Mouse (Mus musculus): ENCODE results near the gene Add2.
A peak's percentile ranks its signal among the peaks of the same experiment; 100 is the strongest.

Add2 gene

DNA sequence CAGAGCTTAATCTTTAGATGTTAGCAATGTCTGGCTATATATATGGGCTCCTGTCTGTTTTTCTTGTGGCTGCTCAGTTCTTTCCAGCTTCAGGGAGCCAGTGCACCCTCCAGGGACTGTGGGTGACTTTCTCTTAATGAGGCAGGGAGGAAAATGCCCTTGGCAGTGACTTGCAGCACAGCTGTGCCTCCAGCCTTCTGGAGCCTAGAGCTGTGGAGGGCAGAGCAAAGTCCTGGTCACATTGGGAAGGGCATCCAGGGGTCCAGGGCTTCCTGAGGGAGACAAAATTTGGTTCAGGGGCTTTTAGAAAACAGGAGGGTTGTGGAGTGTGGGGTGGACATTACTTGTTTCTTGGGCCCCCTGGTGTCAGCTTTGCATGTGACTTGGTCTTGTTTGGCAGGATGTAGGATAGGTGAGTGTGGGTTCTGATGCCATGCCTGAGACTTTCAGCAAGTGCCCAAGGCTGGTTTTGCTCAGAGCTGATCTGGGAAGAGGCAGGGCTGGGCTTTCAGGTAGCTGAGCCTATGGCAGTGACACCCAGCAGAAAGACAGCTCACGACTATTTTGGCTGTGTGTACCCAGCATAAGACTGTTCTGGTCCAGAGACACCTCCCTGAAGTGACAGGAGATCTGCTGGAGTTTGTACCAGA is 50.0 kb downstream of the Add2 start:
- no peak for DNase-seq (ENCODE audit: low read depth, low spot score)

DNA sequence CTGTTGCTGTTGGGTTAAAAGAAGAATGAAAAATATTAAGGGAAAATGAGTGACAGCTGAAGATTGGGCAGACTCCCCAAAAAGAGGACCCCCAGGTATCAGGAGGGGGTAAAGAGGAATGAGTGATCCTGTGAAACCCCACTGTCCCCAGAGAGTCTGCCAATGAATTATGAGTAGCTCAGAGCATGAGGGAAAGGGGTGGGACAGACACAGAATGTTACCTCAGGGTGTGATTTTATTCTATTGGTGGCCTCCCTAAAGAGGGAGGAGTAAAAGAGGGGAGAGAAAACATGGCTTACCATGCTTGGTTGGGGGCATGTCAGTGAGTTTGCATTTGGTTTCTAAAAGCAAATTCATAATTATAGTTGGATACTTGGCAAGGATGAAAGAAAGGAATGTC is 50.8 kb downstream of the Add2 start:
- DNase-seq (ENCODE audit: low read depth, low spot score): no peak

GRCm38 (mm10) chr6:86085518-86085917 is 57.0 kb downstream of the Add2 start:
- DNase-seq (ENCODE audit: low read depth, low spot score): no peak

- peak; percentile 97 for DNase-seq (ENCODE audit: low read depth, low spot score)
These were observed 58.5 kb downstream of the Add2 start for GRCm38 (mm10) chr6:86086851-86087571.

DNA sequence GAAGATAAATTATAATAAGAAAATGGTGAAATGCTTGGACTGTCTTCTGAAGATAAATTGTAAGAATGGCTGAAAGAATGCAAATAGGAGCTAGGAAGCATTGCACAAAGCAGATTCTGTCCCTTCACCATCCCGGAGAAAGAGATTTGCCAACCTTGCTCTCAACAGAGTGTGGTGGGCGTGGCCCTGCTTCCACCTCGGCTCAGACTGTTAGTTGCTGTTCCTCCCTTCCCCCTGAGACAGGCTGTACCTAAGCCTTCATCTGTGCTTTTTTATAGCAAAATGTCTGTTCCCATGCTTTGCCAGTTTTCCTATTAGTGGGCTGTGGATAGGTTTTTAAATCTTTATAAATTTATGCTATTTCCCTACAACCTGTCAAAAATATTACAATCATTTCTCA is 59.3 kb downstream of the Add2 start:
- DNase-seq (ENCODE audit: low read depth, low spot score): no peak

- no peak for DNase-seq (ENCODE audit: low read depth, low spot score)
These were observed 65.8 kb downstream of the Add2 start for GRCm38 (mm10) chr6:86094202-86094838.

DNA sequence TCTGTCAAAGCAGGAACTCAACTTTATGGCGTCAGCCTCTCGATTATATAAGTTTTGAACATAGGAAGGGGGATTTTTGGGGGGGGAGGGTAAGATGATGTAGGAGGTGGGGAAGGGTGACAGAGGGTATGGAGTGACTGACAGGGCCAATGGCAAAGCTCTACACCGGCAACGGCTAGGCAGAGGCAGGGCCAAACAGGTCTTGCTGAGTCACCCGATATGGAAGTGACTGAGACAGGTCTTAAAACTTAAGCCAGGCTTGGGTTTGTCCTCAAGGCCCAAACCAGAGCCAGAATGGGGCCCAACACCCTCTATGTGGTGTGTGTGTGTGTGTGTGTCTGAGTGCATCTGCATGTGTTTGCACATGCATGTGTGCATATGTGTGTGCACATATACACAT is 67.0 kb downstream of the Add2 start:
- DNase-seq (ENCODE audit: low read depth, low spot score): no peak

GRCm38 (mm10) chr6:86096733-86097132 is 68.3 kb downstream of the Add2 start:
- no peak for DNase-seq (ENCODE audit: low read depth, low spot score)

GRCm38 (mm10) chr6:86097155-86097554 is 68.7 kb downstream of the Add2 start:
- no peak for DNase-seq (ENCODE audit: low read depth, low spot score)

DNA sequence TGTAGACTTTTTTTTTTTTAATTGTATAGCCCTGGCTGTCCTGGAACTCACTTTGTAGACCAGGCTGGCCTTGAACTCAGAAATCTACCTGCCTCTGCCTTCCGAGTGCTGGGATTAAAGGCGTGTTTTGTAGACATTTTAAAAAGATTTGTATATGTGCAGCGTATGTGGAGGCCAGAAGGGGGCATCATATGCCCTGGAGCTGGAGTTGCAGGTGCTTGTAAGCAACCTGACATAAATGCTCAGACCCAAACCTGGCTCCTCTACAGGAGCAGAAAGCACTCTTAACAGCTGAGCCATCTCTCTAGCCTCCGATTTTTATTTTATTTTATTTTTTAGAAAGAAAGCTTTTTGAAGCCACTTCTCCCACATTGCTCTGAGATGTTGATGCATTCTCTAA is 70.5 kb downstream of the Add2 start:
- DNase-seq (ENCODE audit: low read depth, low spot score): no peak

DNA sequence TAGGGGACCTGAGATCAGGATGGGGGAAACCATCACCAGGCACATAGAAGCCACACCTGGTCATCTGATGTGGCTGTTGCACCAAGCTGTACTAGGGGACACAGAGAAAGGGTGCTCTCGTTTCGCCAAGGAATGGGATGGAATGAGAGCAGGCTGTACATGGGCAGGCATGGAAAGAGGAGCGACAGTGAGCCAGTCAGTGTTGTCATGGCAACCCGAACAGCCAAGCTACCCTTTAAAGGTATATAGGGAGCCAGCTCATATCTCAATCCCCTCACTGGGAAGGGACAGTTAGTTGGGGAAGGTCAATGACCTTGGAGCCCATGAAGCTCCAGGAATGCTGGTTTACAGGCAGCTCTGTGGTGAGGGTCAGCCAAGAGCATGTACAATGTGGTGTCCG is 73.0 kb downstream of the Add2 start:
- no peak for DNase-seq (ENCODE audit: low read depth, low spot score)

- DNase-seq (ENCODE audit: low read depth, low spot score): peak; percentile 92
These were observed 74.4 kb downstream of the Add2 start for GRCm38 (mm10) chr6:86102874-86103273.

DNA sequence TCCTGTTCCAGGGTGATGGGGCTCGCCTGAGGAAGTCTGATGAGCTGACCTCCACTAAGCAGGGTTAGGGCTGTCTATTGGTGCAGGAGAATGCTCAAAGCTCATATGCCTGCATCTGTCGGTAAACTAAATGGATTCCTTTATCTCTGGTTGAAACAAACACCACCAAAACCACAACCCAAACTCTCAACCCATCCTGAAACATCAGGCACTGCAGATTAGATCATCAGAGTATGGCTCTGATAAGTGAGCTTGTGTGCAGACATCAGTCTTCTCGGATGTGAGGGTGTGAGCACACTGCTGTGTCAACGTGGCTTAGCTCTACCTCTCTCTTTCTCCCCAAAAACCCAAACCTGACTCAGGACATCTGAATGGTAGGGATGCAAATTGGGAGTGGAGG is 75.1 kb downstream of the Add2 start:
- no peak for DNase-seq (ENCODE audit: low read depth, low spot score)

DNA sequence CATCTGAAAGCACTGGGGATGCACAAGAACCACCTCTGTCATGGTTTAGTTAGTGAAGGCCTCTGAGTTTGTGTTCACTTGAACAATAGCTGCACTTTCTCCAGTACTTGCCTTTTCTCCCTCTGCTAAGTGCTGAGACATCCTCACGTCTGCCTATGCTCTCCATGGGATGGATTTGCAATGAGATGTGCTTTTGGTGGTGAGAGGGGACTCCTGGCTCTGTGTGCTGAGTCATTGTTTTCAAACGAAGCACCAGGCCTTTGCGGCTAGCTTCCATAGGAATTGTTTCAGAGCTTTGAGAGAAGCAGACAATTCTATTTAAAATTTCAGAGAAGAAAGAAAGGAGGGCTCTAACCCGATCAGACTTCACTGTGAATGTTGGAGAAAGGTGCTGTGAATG is 76.2 kb downstream of the Add2 start:
- DNase-seq (ENCODE audit: low read depth, low spot score): no peak

- DNase-seq (ENCODE audit: low read depth, low spot score): no peak
These were observed 77.6 kb downstream of the Add2 start for GRCm38 (mm10) chr6:86106045-86106444.

DNA sequence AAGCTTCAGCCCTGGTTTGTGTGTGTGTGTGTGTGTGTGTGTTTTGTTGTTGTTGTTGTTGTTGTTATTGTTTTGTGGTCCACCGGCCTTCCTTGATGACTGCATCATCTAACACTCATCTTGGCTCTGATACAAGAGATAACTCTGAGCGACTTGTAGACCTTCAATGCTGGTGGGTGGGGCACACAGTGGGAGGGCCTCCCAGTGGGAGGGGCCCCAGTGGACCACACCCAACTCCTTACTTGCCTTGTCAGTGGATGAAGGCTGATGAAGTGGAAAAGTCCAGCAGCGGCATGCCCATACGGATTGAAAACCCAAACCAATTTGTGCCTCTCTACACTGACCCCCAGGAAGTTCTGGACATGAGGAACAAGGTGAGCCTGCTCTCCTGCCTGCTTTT is 78.6 kb downstream of the Add2 start:
- no peak for DNase-seq (ENCODE audit: low read depth, low spot score)

DNA sequence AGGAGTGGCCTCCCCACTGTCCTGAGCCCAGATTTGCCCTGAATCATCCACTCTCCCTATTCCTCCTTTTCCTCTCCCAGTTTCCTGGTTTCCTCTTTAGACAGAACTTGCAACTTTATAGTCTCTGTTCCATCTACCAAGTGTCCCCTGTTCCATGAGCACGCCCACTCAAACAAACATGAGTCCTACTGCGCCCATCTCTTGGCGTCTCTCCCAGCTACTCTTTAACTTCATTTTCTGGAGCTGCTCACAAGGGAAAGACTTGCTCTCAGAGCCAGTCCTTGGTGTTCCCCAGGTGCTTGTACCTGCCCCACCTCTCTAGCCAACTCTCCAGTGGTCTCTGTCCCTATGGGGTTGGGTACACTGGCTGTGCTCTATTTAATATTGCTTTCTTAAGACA is 87.4 kb downstream of the Add2 start:
- DNase-seq (ENCODE audit: low read depth, low spot score): no peak

DNA sequence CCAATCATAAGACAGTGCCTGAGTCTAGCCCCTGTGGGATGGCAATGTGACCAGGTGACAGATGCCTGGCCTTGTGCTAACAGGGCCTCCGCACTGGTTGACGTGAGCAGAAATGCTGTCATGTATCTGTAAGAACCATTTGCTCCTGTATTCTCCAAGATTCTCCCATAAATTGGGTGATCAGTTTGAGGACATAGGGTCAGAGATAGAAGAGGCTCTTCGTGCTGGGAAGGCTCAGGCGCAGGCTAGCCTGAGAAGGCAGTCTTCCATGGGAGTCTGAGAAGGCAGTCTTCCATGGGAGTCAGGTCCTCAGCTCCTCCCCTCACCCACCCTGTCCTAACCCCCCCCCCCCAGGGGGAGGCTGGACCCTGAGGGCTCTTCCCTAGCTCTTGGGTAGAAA is 94.6 kb downstream of the Add2 start:
- DNase-seq (ENCODE audit: low read depth, low spot score): no peak

GRCm38 (mm10) chr6:86125761-86126160 is 97.3 kb downstream of the Add2 start:
- no peak for DNase-seq (ENCODE audit: low read depth, low spot score)

DNA sequence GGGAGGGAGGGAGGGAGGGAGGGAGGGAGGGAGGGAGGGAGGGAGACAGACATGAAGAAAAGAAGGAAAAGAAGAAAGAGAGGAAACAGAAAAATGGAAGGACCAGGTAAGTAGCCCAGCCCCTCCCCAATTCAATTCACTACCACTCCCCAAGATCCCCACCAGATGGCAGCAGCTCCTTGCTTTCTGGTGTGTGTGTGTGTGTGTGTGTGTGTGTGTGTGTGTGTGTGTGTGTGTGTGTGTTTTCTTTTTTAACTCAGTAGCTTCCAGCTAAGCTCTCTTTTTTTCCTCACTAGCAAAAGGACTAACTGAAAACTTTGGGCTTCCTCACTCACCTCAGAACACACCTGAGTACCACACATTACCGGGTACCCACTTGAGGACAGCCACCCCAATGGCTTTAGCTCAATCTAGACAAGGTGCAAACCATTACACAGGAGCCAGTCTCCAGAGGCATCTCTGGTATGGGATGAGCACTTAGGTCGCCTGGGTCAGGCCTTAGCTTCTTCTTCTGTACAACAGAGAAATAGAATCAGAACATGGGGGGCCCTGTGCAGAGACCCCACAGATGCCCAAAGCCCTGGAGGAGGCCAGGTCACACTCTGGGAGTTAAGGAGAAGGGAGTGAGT is 98.6 kb downstream of the Add2 start:
- DNase-seq (ENCODE audit: low read depth, low spot score): peak; percentile 52

GRCm38 (mm10) chr6:86128504-86128903 is 100.0 kb downstream of the Add2 start:
- no peak for DNase-seq (ENCODE audit: low read depth, low spot score)

DNA sequence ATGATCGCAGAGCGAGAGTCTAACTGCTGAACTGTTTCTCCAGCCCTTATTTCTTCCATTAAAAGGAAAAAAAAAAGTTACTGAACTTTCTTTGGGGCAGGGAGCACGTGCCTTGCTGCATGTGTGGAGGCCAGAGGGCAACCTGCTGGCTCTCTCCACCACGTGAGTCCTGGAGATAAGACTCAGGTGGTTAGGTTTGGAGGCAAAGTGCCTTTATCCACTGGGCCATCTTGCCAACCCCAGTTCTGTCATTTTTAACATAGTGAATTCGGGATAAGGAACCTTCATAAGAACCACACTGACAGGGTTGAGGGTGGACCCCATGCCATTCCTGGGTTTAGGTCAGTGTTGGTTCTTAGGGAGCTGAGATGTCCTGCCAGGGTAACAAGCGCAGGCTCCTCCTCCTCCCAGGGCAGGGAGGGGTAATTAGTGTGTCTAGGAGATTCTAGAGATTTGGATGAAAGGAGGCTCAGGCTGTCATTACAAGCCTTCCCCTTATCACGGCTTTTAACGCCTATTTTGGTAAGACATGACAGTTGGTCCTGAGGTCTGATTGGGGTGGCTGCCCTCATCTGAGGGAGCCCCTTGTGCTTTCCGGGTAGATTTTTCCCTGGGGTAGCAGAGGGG is 101.5 kb downstream of the Add2 start:
- DNase-seq (ENCODE audit: low read depth, low spot score): no peak

All from telencephalon, adult 2 months (tissue).